Mouse (Mus musculus) heart, embryonic 16.5 days (tissue): Measurements from ENCODE around the gene Prkcb. TPM values are rescaled to one million over a fixed set of nuclear protein-coding genes. Genes with fewer than 3 reads are reported as not detected.

Experiments used
- ATAC-seq: fragments of 200-750 bp; cut with Nextera tagmentation; replicated peaks from 2 replicates; pipeline ENCODE4 v1.8.0; 2017; ENCODE audit warnings: moderate number of reproducible peaks; ENCODE audit not compliant: insufficient read depth, low FRiP score; ENCODE audit errors: extremely low read depth
- H3K27ac ChIP-seq: fragments of 300-500 bp; sonication (generic); 2 replicates; pipeline ENCODE4 v1.5.1; 2014; ENCODE audit warnings: mild to moderate bottlenecking, low read length, control low read depth, moderate library complexity
- H3K27me3 ChIP-seq: fragments of 300-500 bp; sonication (generic); 2 replicates; pipeline ENCODE4 v1.6.1; 2014; ENCODE audit warnings: low read length, mixed read lengths; ENCODE audit not compliant: control insufficient read depth, insufficient read depth
- H3K36me3 ChIP-seq: fragments of 300-500 bp; sonication (generic); 2 replicates; pipeline ENCODE4 v1.6.1; 2014; ENCODE audit not compliant: control insufficient read depth, insufficient read depth
- H3K4me1 ChIP-seq: fragments of 300-500 bp; sonication (generic); 2 replicates; pipeline ENCODE4 v1.6.1; 2014; ENCODE audit warnings: low read length, mixed read lengths; ENCODE audit not compliant: control insufficient read depth, insufficient read depth
- H3K4me2 ChIP-seq: fragments of 300-500 bp; sonication (generic); 2 replicates; pipeline ENCODE4 v1.6.1; 2014; ENCODE audit warnings: low read depth, mild to moderate bottlenecking, control low read depth, low read length
- H3K4me3 ChIP-seq: fragments of 300-500 bp; sonication (generic); 2 replicates; pipeline ENCODE4 v1.5.1; 2014; ENCODE audit warnings: mild to moderate bottlenecking, control low read depth, low read length
- H3K9ac ChIP-seq: fragments of 300-500 bp; sonication (generic); 2 replicates; pipeline ENCODE4 v1.6.1; 2014; ENCODE audit warnings: low read length, control low read depth
- H3K9me3 ChIP-seq: fragments of 300-500 bp; sonication (generic); replicated peaks from 2 replicates; pipeline ENCODE4 v1.6.1; 2016; ENCODE audit warnings: low read length; ENCODE audit not compliant: control insufficient read depth
- WGBS: fragments of 180-500 bp; shearing (Covaris S2); extraction: QIAGEN DNeasy Blood & Tissue Kit; methylation state at CpG from one replicate; pipeline ENCODE4 v1.1.7; 2014; 5-methylcytosine and 5-hydroxymethylcytosine counted together
- polyA plus RNA-seq: library from polyadenylated mRNA; unstranded; fragments of >200 nt; fragmentation: Nextera tagmentation; extraction: Ambion mirVana; gene quantifications from 2 replicates; pipeline ENCODE4 v1.2.1, GENCODE M21; 2015

Gene Prkcb
- polyA plus RNA-seq, 1 experiment from 2014 or later = 12.0 TPM

DNA sequence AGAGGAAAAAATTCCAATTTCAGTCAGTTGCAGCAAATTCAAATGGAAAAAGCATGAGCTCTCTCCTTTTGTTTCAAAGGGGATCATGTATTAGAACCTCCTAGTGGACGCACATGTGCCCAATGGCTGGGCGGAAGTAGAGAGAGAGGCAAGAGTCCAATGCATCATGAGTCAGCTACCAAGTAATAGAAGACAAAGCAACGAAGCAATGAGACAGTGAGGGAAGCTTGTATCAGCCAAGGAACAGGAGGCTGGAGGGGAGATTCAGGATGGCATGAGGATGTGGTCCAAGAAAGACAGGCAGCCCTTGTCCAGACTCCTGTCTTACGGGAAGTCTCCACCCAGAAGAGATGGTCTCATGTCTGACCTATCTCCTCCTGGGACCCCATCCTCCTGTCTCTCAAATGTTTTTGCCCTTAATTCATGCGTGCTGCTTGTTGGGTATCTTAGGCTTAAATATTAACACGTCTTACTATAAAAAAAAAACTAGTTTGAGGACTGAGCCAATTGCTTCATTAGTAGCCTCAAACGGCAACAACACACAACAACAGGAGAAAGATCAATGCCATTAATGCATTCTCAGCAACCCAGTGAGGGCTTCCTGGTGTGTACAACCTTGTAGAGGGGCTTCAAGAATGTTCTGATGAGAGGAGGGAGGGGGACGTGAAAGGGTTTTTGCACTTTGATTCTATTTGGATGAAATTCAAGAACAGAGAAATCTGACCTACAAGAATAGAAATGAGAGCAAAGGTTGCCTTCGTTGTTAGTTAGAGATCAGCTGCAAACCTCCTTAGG, 245.2 kb downstream of the Prkcb start:
- Histone ChIP-seq H3K27ac (no peak overlapping the region), H3K4me1 (no peaks in the 10 kb centered on the region), H3K9me3 (no peaks in the 10 kb centered on the region; the same call in 1 of the 2 replicates), H3K36me3 (no peaks in the 10 kb centered on the region), H3K4me3 (no peak overlapping the region), H3K4me2 (no peak overlapping the region), H3K27me3 (no peaks in the 10 kb centered on the region), H3K9ac (no peak overlapping the region)
- WGBS = 86% methylated on average over 9 of the region's 9 CpGs
- no peak for ATAC-seq

GRCm38 (mm10) chr7:122544616-122545015, 256.1 kb downstream of the Prkcb start:
- Histone ChIP-seq H3K4me1 (no peaks in the 10 kb centered on the region), H3K27me3 (no peaks in the 10 kb centered on the region), H3K9me3 (no peaks in the 10 kb centered on the region), H3K4me2 (no peak overlapping the region), H3K4me3 (no peak overlapping the region), H3K9ac (no peak overlapping the region), H3K27ac (no peak overlapping the region), H3K36me3 (no peaks in the 10 kb centered on the region)
- no peak for ATAC-seq
- 67% methylated on average over 3 of the region's 3 CpGs for WGBS

DNA sequence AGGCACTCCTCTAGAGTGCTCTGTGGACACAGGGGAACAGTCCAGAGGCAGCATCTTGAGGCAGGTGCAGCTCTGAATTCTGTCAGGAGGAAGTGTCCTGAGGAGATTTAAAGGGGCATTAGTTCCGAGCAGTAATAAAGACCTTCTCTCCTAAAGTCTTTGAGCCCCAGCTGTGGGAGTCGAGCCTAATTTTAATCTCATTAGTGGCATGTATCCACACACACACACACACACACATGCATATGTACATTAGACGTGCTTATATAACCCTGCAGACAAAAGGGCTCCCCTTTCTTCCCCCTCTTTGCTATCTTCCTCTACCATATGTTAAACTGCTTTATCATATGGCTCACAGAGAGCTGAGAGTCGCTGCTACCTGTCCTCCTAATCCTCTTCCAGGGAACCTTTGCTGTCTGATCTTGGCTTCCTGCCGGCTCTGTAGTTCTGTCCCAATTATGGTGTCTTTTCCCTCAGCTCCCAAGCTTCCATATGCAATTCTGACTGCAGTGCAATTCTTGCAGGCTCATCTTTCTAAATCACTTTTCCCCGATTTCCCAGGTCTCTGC, 268.1 kb downstream of the Prkcb start:
- Histone ChIP-seq H3K9me3 (no peaks in the 10 kb centered on the region), H3K4me3 (no peak overlapping the region), H3K9ac (no peak overlapping the region), H3K27me3 (no peaks in the 10 kb centered on the region), H3K36me3 (no peaks in the 10 kb centered on the region), H3K4me2 (no peak overlapping the region), H3K27ac (no peak overlapping the region), H3K4me1 (0 out of 2 replicates have a peak, but pooled peaks cover 3% of the 10 kb centered on the region)
- no peak for ATAC-seq
- 52% methylated on average over 6 of the region's 6 CpGs for WGBS

DNA sequence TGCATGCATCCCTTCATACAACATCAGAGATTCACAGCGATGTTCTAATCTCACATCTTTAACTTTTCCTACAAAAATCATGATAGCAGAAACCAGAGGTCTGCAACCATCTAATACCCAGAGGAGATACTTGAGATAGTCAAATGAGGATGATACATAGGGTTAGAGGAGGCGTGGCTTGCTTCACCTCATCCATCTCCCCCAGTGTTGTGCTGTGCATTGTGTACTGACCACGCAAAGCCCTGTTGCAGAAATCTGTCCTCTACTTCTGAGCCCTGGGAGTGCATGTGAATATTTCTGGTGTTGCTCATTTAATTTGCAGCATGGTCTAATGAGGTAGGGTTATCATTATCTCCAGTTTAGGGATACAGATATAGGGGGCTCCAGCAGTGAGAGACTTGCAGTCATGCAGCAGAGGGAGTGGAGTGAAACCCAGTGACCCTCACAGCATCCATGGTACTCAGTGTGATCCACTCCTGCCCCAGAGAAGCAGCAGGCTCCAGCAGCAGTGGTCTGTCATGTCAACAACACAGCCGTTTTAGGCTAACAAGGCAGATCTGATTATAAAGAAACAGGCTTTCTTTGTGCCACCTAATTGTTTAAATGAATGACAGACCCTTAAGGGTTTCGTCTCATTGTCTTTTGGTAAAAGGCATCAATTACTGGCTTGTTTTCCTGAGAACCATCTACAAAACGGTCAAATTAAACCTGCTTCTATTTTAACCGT, 269.7 kb downstream of the Prkcb start:
- H3K9ac ChIP-seq = no peak overlapping the region
- no peaks in the 10 kb centered on the region for H3K4me1 ChIP-seq
- H3K4me3 ChIP-seq = no peak overlapping the region
- no peak overlapping the region for H3K27ac ChIP-seq
- no peak for ATAC-seq
- no peaks in the 10 kb centered on the region for H3K27me3 ChIP-seq
- H3K9me3 ChIP-seq = no peaks in the 10 kb centered on the region
- no peaks in the 10 kb centered on the region for H3K36me3 ChIP-seq
- H3K4me2 ChIP-seq = no peak overlapping the region
- 60% methylated on average over 7 of the region's 7 CpGs for WGBS

DNA sequence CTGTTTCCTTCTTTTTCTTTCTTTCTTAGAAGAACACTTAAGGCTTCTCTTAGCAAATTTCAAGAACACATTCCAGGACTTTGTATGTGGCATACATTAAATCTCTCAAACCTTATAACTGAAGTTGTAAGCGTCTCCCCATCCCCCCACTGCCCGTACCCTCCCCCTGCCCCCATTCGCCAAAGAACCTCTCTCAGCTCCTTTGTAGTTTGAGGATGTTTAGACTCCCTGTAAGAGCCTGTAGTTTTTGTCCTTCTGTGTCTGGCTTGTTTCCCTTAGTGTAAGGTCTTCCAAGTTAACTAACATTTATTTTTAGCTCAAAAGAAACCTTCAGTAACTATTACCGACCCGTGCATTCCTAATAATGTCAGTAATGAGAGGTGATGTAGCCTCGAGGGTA, 270.4 kb downstream of the Prkcb start:
- Histone ChIP-seq H3K27ac (no peak overlapping the region), H3K9ac (no peak overlapping the region), H3K4me1 (no peaks in the 10 kb centered on the region), H3K27me3 (no peaks in the 10 kb centered on the region), H3K36me3 (no peaks in the 10 kb centered on the region), H3K4me2 (no peak overlapping the region), H3K4me3 (no peak overlapping the region), H3K9me3 (no peaks in the 10 kb centered on the region)
- ATAC-seq = no peak
- WGBS = 26% methylated on average over 6 of the region's 6 CpGs

DNA sequence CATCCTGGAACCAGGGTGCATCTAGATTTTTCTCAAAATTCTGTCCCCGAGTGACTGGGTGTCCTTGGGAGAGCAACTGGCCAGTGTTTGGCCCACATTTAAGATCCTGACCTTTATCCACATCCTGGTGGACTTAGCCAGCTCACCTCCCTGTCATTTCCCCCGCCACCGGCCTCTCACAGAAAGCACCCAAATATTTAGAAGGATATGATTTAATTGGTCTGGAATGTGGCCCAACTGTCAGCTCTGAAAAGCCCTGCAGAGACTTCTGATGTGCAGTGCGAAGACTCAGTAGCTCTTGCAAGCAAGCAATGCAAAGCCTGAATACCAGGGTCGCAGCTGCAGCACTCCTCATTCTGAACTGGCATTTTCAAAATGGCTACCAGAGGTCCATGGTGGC, 274.0 kb downstream of the Prkcb start:
- no peaks in the 10 kb centered on the region for H3K27me3 ChIP-seq
- no peak overlapping the region for H3K4me2 ChIP-seq
- no peaks in the 10 kb centered on the region for H3K4me1 ChIP-seq
- no peak overlapping the region for H3K9ac ChIP-seq
- no peak overlapping the region for H3K4me3 ChIP-seq
- 32% methylated on average over 5 of the region's 5 CpGs for WGBS
- no peaks in the 10 kb centered on the region for H3K36me3 ChIP-seq
- no peak overlapping the region for H3K27ac ChIP-seq
- no peaks in the 10 kb centered on the region for H3K9me3 ChIP-seq
- no peak for ATAC-seq

- Histone ChIP-seq H3K27me3 (no peaks in the 10 kb centered on the region), H3K4me2 (no peak overlapping the region), H3K9ac (no peak overlapping the region), H3K4me1 (no peaks in the 10 kb centered on the region), H3K4me3 (no peak overlapping the region), H3K27ac (no peak overlapping the region), H3K36me3 (no peaks in the 10 kb centered on the region), H3K9me3 (no peaks in the 10 kb centered on the region)
- no peak for ATAC-seq
- WGBS = 80% methylated on average over 1 of the region's 1 CpGs
These were observed 276.8 kb downstream of the Prkcb start for GRCm38 (mm10) chr7:122565371-122565770.

- Histone ChIP-seq H3K27me3 (no peaks in the 10 kb centered on the region), H3K4me3 (no peak overlapping the region), H3K9me3 (no peaks in the 10 kb centered on the region), H3K36me3 (no peaks in the 10 kb centered on the region), H3K27ac (no peak overlapping the region), H3K9ac (no peak overlapping the region), H3K4me1 (no peaks in the 10 kb centered on the region), H3K4me2 (no peak overlapping the region)
- no peak for ATAC-seq
- 37% methylated on average over 7 of the region's 7 CpGs for WGBS
These were observed 277.5 kb downstream of the Prkcb start for GRCm38 (mm10) chr7:122566011-122566410.

GRCm38 (mm10) chr7:122568787-122569186, 280.2 kb downstream of the Prkcb start:
- H3K36me3 ChIP-seq = no peaks in the 10 kb centered on the region
- WGBS = 81% methylated on average over 7 of the region's 7 CpGs
- no peaks in the 10 kb centered on the region for H3K9me3 ChIP-seq
- H3K4me1 ChIP-seq = no peaks in the 10 kb centered on the region
- H3K4me3 ChIP-seq = no peak overlapping the region
- no peaks in the 10 kb centered on the region for H3K27me3 ChIP-seq
- no peak overlapping the region for H3K9ac ChIP-seq
- ATAC-seq = no peak
- no peak overlapping the region for H3K4me2 ChIP-seq
- H3K27ac ChIP-seq = no peak overlapping the region
